Comparison of ENCODE assay signal across 11 mouse cellular contexts in genomic region chr14:25208221-25209056, GRCm38 (mm10).
DNase-seq lines count a peak whose midpoint lies in the region; ATAC-seq and TF ChIP-seq lines count a peak whose summit lies in the region.
"Had no signal": no experiment of that assay in that cellular context is flagged by ENCODE, and none has a peak within 500 bp of the region (broad histone marks: within the 10 kb centered on the region; RNA-seq: fewer than 3 reads in every experiment).

No protein-coding gene starts in this region.

- no peak overlapping the region for H3K9ac ChIP-seq in kidney, postnatal 0 days (ENCODE audit: low read depth, low read length)
- H3K9ac ChIP-seq in lung, embryonic 14.5 days: no peak overlapping the region
- H3K9ac ChIP-seq in forebrain, postnatal 0 days: no peak overlapping the region
- H3K9ac ChIP-seq: hindbrain, embryonic 14.5 days had no signal

- peak overlapping the region; percentile 87 for H3K27ac ChIP-seq in kidney, postnatal 0 days
- H3K27ac ChIP-seq in lung, embryonic 14.5 days (ENCODE audit: low read depth): no peak overlapping the region
- no peak overlapping the region for H3K27ac ChIP-seq in forebrain, postnatal 0 days (ENCODE audit: low read depth, low read length)
- H3K27ac ChIP-seq: hindbrain, embryonic 14.5 days had no signal

- peak; percentile 10 for DNase-seq in 3T3-L1 (ENCODE audit: low read depth, low spot score)
- DNase-seq in embryo, embryonic 11 days: peak; percentile 50
- DNase-seq in kidney, postnatal 0 days (ENCODE audit: low spot score): peak; percentile 70
- DNase-seq in lung, embryonic 14.5 days: peak; percentile 76
- DNase-seq in forebrain, postnatal 0 days: no peak
- DNase-seq in spleen, postnatal 4 days (ENCODE audit: low spot score in 2 of 2): no peak
- no peak for DNase-seq in left cerebral cortex, postnatal 4 days
- DNase-seq: adrenal gland, postnatal 14 days; right cerebral cortex, postnatal 4 days had no signal

- H3K4me2 ChIP-seq in kidney, postnatal 0 days (ENCODE audit: low read length): no peak overlapping the region
- no peak overlapping the region for H3K4me2 ChIP-seq in lung, embryonic 14.5 days
- no peak overlapping the region for H3K4me2 ChIP-seq in forebrain, postnatal 0 days (ENCODE audit: low read depth)
- H3K4me2 ChIP-seq: hindbrain, embryonic 14.5 days had no signal

- WGBS in kidney, postnatal 0 days: 30% methylated on average over 9 of the region's 9 CpGs
- WGBS in lung, embryonic 14.5 days: 35% methylated on average over 9 of the region's 9 CpGs
- 53% methylated on average over 9 of the region's 9 CpGs for WGBS in forebrain, postnatal 0 days

- no peak overlapping the region for H3K4me3 ChIP-seq in kidney, postnatal 0 days (replicated peaks; ENCODE audit: low read depth, low read length)
- no peak overlapping the region for H3K4me3 ChIP-seq in lung, embryonic 14.5 days (ENCODE audit: low read depth, low read length)
- H3K4me3 ChIP-seq in forebrain, postnatal 0 days (ENCODE audit: low read depth, low read length): no peak overlapping the region

- ATAC-seq in kidney, postnatal 0 days (replicated peaks; ENCODE audit: low FRiP score, low read depth): peak; percentile 82
- ATAC-seq in lung, embryonic 14.5 days (ENCODE audit: insufficient read depth): peak; percentile 73
- no peak for ATAC-seq in granulocyte monocyte progenitor cell, adult 5-6 weeks (replicated peaks; ENCODE audit: poor library complexity, severe bottlenecking)
- ATAC-seq in forebrain, postnatal 0 days: no peak

- no peaks in the 10 kb centered on the region for H3K36me3 ChIP-seq in kidney, postnatal 0 days (ENCODE audit: insufficient read depth, low read length)
- no peaks in the 10 kb centered on the region for H3K36me3 ChIP-seq in lung, embryonic 14.5 days (ENCODE audit: insufficient read depth)
- H3K36me3 ChIP-seq in forebrain, postnatal 0 days (ENCODE audit: insufficient read depth): no peaks in the 10 kb centered on the region

- peaks cover 29% of the 10 kb centered on the region for H3K4me1 ChIP-seq in kidney, postnatal 0 days (replicated peaks; ENCODE audit: insufficient read depth, low read length)
- H3K4me1 ChIP-seq in lung, embryonic 14.5 days (ENCODE audit: insufficient read depth): peaks cover 15% of the 10 kb centered on the region
- no peaks in the 10 kb centered on the region for H3K4me1 ChIP-seq in forebrain, postnatal 0 days (ENCODE audit: insufficient read depth)

- H3K9me3 ChIP-seq in kidney, postnatal 0 days (replicated peaks; ENCODE audit: low read length): no peaks in the 10 kb centered on the region
- no peaks in the 10 kb centered on the region for H3K9me3 ChIP-seq in lung, embryonic 14.5 days (ENCODE audit: low read depth, low read length)
- no peaks in the 10 kb centered on the region for H3K9me3 ChIP-seq in forebrain, postnatal 0 days (ENCODE audit: low read length)

- TF ChIP-seq CTCF in kidney, postnatal 0 days (IDR thresholded peaks at IDR 0.05; ENCODE audit: low read depth): no peak
- TF ChIP-seq CTCF in lung, embryonic 14.5 days (IDR thresholded peaks at IDR 0.05; ENCODE audit: low read depth): no peak
- TF ChIP-seq CTCF in forebrain, postnatal 0 days (IDR thresholded peaks at IDR 0.05; ENCODE audit: low read depth): no peak

- H3K27me3 ChIP-seq in kidney, postnatal 0 days (ENCODE audit: insufficient read depth, low read length): no peaks in the 10 kb centered on the region
- H3K27me3 ChIP-seq in lung, embryonic 14.5 days (ENCODE audit: insufficient read depth, low read length): no peaks in the 10 kb centered on the region
- no peaks in the 10 kb centered on the region for H3K27me3 ChIP-seq in forebrain, postnatal 0 days (ENCODE audit: insufficient read depth, low read length)

- intact Hi-C loops in left cerebral cortex, postnatal 4 days (cut with DNase I): no loop called here

Comparison
In these comparisons a context has a peak if more than half of its experiments do, and no peak if none do; other contexts are left out.
1. DNase-seq: peak in 3T3-L1 (single experiment), embryo, embryonic 11 days (single experiment), kidney, postnatal 0 days (single experiment) and lung, embryonic 14.5 days (single experiment); none in forebrain, postnatal 0 days (single experiment), spleen, postnatal 4 days (0 of 2) and left cerebral cortex, postnatal 4 days (single experiment).
2. ATAC-seq: peak in kidney, postnatal 0 days (single experiment) and lung, embryonic 14.5 days (single experiment); none in granulocyte monocyte progenitor cell, adult 5-6 weeks (single experiment) and forebrain, postnatal 0 days (single experiment).